Mouse (Mus musculus) E14TG2a.4 (cell line): ENCODE data around the gene Gng2.

Source experiments
- H3K27me3 ChIP-seq: 2 replicates; pipeline ENCODE4 v1.6.1; 2014; ENCODE audit warnings: low read length, control low read depth; ENCODE audit not compliant: insufficient read depth
- H3K36me3 ChIP-seq: 2 replicates; pipeline ENCODE4 v1.6.1; 2014; ENCODE audit warnings: low read length, control low read depth; ENCODE audit not compliant: insufficient read depth
- H3K4me1 ChIP-seq: replicated peaks from 2 replicates; pipeline ENCODE4 v1.6.1; 2014; ENCODE audit warnings: low read depth, low read length, control low read depth
- H3K4me3 ChIP-seq: replicated peaks from 2 replicates; pipeline ENCODE4 v1.5.1; 2014; ENCODE audit warnings: mild to moderate bottlenecking, low read length
- H3K9me3 ChIP-seq: 2 replicates; pipeline ENCODE4 v1.6.1; 2014; ENCODE audit warnings: low read length, control low read depth
- CTCF ChIP-seq: conservative IDR thresholded peaks from 2 replicates; pipeline ENCODE4 v1.5.1; 2014; ENCODE audit warnings: low read length
- NANOG ChIP-seq: IDR thresholded peaks from 2 replicates; pipeline ENCODE4 v1.6.1; 2014; ENCODE audit warnings: borderline replicate concordance, low read length, mixed read lengths
- POU5F1 ChIP-seq: IDR thresholded peaks from 2 replicates; pipeline ENCODE4 v1.6.1; 2014; ENCODE audit warnings: low read length, borderline replicate concordance

The Gng2 gene

DNA sequence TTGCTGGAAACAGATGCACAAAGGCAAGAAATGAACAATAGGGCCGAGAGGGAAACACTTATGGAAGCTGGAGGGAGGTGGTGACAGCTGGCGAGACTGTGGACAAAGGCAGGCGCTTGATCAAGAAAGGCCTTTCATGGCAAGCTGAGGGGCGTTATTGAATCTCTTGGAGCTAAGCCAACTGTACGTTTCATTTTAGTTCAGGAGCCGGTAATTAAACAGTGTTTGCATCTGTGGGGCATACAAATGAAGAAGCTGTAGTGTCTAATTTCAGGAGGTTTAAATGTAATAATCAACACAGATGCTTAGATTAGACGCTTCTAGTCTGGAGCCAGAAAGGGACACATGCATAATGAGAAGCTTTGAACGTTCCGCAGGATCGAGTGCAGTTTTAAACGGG, 151.9 kb downstream of the Gng2 start:
- Histone ChIP-seq H3K4me3 (no peak overlapping the region), H3K9me3 (peaks cover 4% of the 10 kb centered on the region; the same call in 1 of the 2 replicates), H3K36me3 (peaks cover 16% of the 10 kb centered on the region), H3K4me1 (peaks cover 12% of the 10 kb centered on the region), H3K27me3 (peaks cover 12% of the 10 kb centered on the region)
- no peak for TF ChIP-seq CTCF
- TF ChIP-seq POU5F1: no peak
- no peak for TF ChIP-seq NANOG

DNA sequence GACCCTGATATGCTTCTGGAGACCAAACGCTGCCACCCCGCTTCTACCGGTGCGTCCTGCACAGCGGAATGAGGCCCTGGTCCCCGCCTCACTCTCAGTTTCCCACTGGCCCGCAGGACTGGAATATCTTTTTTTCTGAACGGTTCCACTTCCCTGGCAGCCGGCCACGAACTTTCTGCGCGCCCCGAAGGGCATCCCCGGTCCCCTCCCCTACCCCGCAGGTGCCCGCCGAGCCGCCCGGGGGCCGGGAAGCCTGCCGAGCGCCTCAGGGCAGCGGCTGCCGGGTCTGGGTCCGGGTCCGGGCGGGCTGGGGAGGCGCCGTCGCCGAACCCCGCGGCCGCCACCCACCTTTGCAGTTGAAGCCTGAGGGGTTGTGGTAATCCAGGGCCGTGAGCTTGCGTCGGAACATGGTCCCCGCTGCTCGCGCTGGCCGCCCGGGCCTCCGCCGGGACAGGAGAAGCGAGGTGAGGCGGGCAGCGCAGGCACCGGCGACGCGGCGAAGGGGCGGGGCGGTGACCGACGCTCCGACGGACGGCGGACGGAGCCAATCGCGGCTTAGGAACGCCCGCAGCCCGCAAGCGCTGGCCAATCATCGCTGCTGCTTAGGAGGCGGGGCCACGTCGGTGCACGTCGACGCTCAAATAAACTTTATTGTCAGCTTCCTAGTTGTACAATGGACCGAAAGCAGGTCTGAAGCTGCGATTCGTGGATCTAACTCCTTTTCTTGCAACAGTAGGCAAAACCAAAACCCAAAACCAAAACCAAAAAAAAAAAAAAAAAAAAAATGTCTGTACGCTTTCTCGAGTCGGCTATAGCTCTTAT, 153.9 kb downstream of the Gng2 start, which contains the start of gene Rtraf:
Gene Rtraf (minus strand): TSS at position 504 of the 822 bp plus-strand sequence.
- Histone ChIP-seq H3K4me1 (peaks cover 21% of the 10 kb centered on the region), H3K36me3 (peaks cover 35% of the 10 kb centered on the region), H3K9me3 (peaks cover 4% of the 10 kb centered on the region; the same call in 1 of the 2 replicates), H3K4me3 (peak within 1 kb of the TSS; percentile 95), H3K27me3 (peaks cover 10% of the 10 kb centered on the region)
- no peak for TF ChIP-seq POU5F1
- no peak for TF ChIP-seq NANOG
- no peak for TF ChIP-seq CTCF
